Mouse (Mus musculus) neural tube, embryonic 11.5 days (tissue): ENCODE data around the gene Pqlc3. TPM values are rescaled to one million over a fixed set of nuclear protein-coding genes. Genes with fewer than 3 reads are reported as not detected.

ENCODE experiments used
- ATAC-seq: fragments of 200-750 bp; cut with Nextera tagmentation; 2 replicates; pipeline ENCODE4 v1.8.0; 2017; ENCODE audit warnings: moderate number of reproducible peaks, mild to moderate bottlenecking, moderate TSS enrichment, moderate library complexity; ENCODE audit not compliant: insufficient read depth, low FRiP score, low TSS enrichment
- DNase-seq: peaks from one replicate; pipeline ENCODE4 v3.0.0-alpha.2; 2015; ENCODE audit warnings: low spot score
- H3K27ac ChIP-seq: fragments of 300-500 bp; sonication (generic); 2 replicates; pipeline ENCODE4 v1.5.1; 2014; ENCODE audit warnings: low read depth, mild to moderate bottlenecking, low read length
- H3K27me3 ChIP-seq: fragments of 300-500 bp; sonication (generic); 2 replicates; pipeline ENCODE4 v1.6.1; 2014; ENCODE audit warnings: mild to moderate bottlenecking, low read length, mixed read lengths; ENCODE audit not compliant: control insufficient read depth, insufficient read depth
- H3K36me3 ChIP-seq: fragments of 300-500 bp; sonication (generic); 2 replicates; pipeline ENCODE4 v1.6.1; 2014; ENCODE audit warnings: mild to moderate bottlenecking, low read length, moderate library complexity, mixed read lengths; ENCODE audit not compliant: control insufficient read depth, insufficient read depth
- H3K4me1 ChIP-seq: fragments of 300-500 bp; sonication (generic); 2 replicates; pipeline ENCODE4 v1.6.1; 2014; ENCODE audit warnings: low read length, mixed read lengths; ENCODE audit not compliant: control insufficient read depth, insufficient read depth
- H3K4me2 ChIP-seq: fragments of 300-500 bp; sonication (generic); 2 replicates; pipeline ENCODE4 v1.6.1; 2014; ENCODE audit warnings: low read depth, mild to moderate bottlenecking, moderate library complexity
- H3K4me3 ChIP-seq: fragments of 300-500 bp; sonication (generic); 2 replicates; pipeline ENCODE4 v1.5.1; 2014; ENCODE audit warnings: low read depth, low read length
- H3K9ac ChIP-seq: fragments of 300-500 bp; sonication (generic); 2 replicates; pipeline ENCODE4 v1.6.1; 2014; ENCODE audit warnings: mild to moderate bottlenecking, low read length
- H3K9me3 ChIP-seq: fragments of 300-500 bp; sonication (generic); 2 replicates; pipeline ENCODE4 v1.6.1; 2016; ENCODE audit warnings: low read length; ENCODE audit not compliant: control insufficient read depth
- WGBS: fragments of 180-500 bp; shearing (Covaris S2); extraction: QIAGEN DNeasy Blood & Tissue Kit; methylation state at CpG from one replicate; pipeline ENCODE4 v1.1.7; 2014; 5-methylcytosine and 5-hydroxymethylcytosine counted together
- polyA plus RNA-seq: library from polyadenylated mRNA; unstranded; fragments of >200 nt; fragmentation: Nextera tagmentation; extraction: Ambion mirVana; gene quantifications from 2 replicates; pipeline ENCODE4 v1.2.1, GENCODE M21; 2014

Pqlc3 gene
- polyA plus RNA-seq, 1 experiment from 2014 or later: 3.2 TPM

- Histone ChIP-seq H3K36me3 (no peaks in the 10 kb centered on the region), H3K4me1 (no peaks in the 10 kb centered on the region)
- ATAC-seq: no peak
Measured at GRCm38 (mm10) chr12:16948239-16948638, 52.0 kb downstream of the Pqlc3 start.

GRCm38 (mm10) chr12:16941976-16942375 is 58.2 kb downstream of the Pqlc3 start:
- ATAC-seq: no peak
- Histone ChIP-seq H3K27ac (no peak overlapping the region), H3K4me3 (no peak overlapping the region), H3K4me2 (no peak overlapping the region), H3K4me1 (no peaks in the 10 kb centered on the region), H3K27me3 (no peaks in the 10 kb centered on the region), H3K36me3 (no peaks in the 10 kb centered on the region), H3K9ac (no peak overlapping the region), H3K9me3 (no peaks in the 10 kb centered on the region)
- 90% methylated on average over 3 of the region's 3 CpGs for WGBS
- DNase-seq: no peak

More at GRCm38 (mm10) chr12:16948239-16948638, 52.0 kb downstream of the Pqlc3 start:
- H3K27ac ChIP-seq: no peak overlapping the region
- H3K9ac ChIP-seq: no peak overlapping the region
- no peak overlapping the region for H3K4me3 ChIP-seq
- H3K4me2 ChIP-seq: no peak overlapping the region
- H3K9me3 ChIP-seq: no peaks in the 10 kb centered on the region
- H3K27me3 ChIP-seq: no peaks in the 10 kb centered on the region
- 92% methylated on average over 6 of the region's 6 CpGs for WGBS
- DNase-seq: no peak

Other genes with a start within 250 kb of the Pqlc3 start
- gene Greb1, start 199.5 kb downstream of the Pqlc3 start, polyA plus RNA-seq: 6.6 and 10.0 TPM in 2 replicates
- gene E2f6, start 189.4 kb downstream of the Pqlc3 start, polyA plus RNA-seq: 71.8 and 73.9 TPM in 2 replicates
- gene Rock2, start 105.5 kb downstream of the Pqlc3 start, polyA plus RNA-seq: 14.8 and 15.0 TPM in 2 replicates
- 0.65 and 0.89 TPM in 2 replicates for gene 2410004P03Rik, start 11.3 kb upstream of the Pqlc3 start, polyA plus RNA-seq
- 0.66 and 0.84 TPM in 2 replicates for gene Kcnf1, start 176.5 kb upstream of the Pqlc3 start, polyA plus RNA-seq